Mouse (Mus musculus): ENCODE data around the gene Srcin1. TPM values are rescaled to one million over a fixed set of nuclear protein-coding genes. Genes with fewer than 3 reads are reported as not detected.

The Srcin1 gene
- polyA plus RNA-seq, 1 experiment, result not detected

- H3K4me2 ChIP-seq (ENCODE audit: low read depth), result no peak overlapping the region
- TF ChIP-seq POLR2AphosphoS2 (IDR thresholded peaks at IDR 0.05; ENCODE audit: insufficient read length, low read depth), result no peak
- no peak for TF ChIP-seq CEBPB (IDR thresholded peaks at IDR 0.05; ENCODE audit: insufficient read depth, poor library complexity, severe bottlenecking)
- TF ChIP-seq TCF12 (IDR thresholded peaks at IDR 0.05; ENCODE audit: insufficient read depth, poor library complexity, severe bottlenecking), result no peak
- no peak for TF ChIP-seq MYOD1 (IDR thresholded peaks at IDR 0.05; ENCODE audit: control insufficient read depth in 1 of 3, insufficient read length in 2 of 3, low read depth in 2 of 3)
- TF ChIP-seq POLR2A (IDR thresholded peaks at IDR 0.05; ENCODE audit: insufficient read length, low read depth), result no peak
- no peaks in the 10 kb centered on the region for H3K79me2 ChIP-seq (ENCODE audit: control insufficient read depth, insufficient read depth)
- no peaks in the 10 kb centered on the region for H3K36me3 ChIP-seq (ENCODE audit: control insufficient read depth, insufficient read depth)
- peaks cover 17% of the 10 kb centered on the region for H3K27me3 ChIP-seq (ENCODE audit: control insufficient read depth, insufficient read depth, insufficient read length)
- no peak overlapping the region for H3K4me3 ChIP-seq
- H3ac ChIP-seq (ENCODE audit: control insufficient read depth, insufficient read length), result no peak overlapping the region
These were observed 64.9 kb downstream of the Srcin1 start for GRCm38 (mm10) chr11:97510966-97511660.

DNA sequence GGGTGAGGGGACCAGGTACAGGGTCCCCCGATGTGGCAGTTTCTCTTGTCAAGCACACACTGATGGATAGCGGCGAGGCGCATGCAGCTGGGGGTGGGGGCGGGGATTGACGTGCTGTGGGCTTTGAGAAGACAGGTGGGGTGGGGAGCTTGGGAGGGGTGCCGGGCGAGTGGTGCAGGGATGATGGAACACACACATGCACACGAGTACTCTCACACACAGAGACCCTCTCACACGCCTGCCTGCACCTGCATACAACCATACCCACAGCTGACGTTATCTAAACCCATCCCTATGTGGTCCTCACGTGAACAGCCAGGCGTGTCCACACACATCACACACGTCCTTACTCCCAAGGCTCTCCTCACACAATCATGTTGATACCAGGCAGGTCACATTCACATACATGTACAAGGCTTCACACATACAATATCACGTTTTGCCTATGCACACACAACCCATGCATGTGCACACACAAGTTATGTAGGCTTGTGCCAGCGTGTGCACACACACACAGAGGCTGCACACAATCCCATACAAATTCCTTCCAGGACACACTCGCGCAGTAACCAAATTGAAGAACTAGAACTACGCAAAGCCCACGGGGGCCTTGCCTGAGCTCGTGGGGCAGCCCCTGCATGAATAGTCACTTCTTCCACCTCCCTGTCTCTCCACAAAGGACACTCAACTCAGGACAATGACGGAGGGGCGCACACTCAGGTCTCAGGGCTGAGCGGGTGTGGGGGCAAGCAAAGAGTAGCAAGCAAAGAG, 66.1 kb downstream of the Srcin1 start:
- Histone ChIP-seq H3K36me3 (ENCODE audit: control insufficient read depth, insufficient read depth) (no peaks in the 10 kb centered on the region), H3ac (ENCODE audit: control insufficient read depth, insufficient read length) (no peak overlapping the region), H3K4me2 (ENCODE audit: low read depth) (no peak overlapping the region), H3K27me3 (ENCODE audit: control insufficient read depth, insufficient read depth, insufficient read length) (peaks cover 7% of the 10 kb centered on the region), H3K4me3 (no peak overlapping the region), H3K79me2 (ENCODE audit: control insufficient read depth, insufficient read depth) (no peaks in the 10 kb centered on the region)
- TF ChIP-seq E2F4 (IDR thresholded peaks at IDR 0.05; ENCODE audit: insufficient read depth) (no peak), POLR2A (IDR thresholded peaks at IDR 0.05; ENCODE audit: insufficient read length, low read depth) (no peak), MYOD1 (IDR thresholded peaks at IDR 0.05; ENCODE audit: control insufficient read depth in 1 of 3, insufficient read length in 2 of 3, low read depth in 2 of 3) (no peak), TCF12 (IDR thresholded peaks at IDR 0.05; ENCODE audit: insufficient read depth, poor library complexity, severe bottlenecking) (no peak), TCF3 (IDR thresholded peaks at IDR 0.05; ENCODE audit: insufficient read length, low read depth) (no peak), REST (IDR thresholded peaks at IDR 0.05; ENCODE audit: insufficient read depth, insufficient read length) (no peak), POLR2AphosphoS2 (IDR thresholded peaks at IDR 0.05; ENCODE audit: insufficient read length, low read depth) (no peak), MYOG (IDR thresholded peaks at IDR 0.05; ENCODE audit: control insufficient read depth in 1 of 3, insufficient read depth in 1 of 3, insufficient read length in 2 of 3, low read depth in 2 of 3) (no peak)

DNA sequence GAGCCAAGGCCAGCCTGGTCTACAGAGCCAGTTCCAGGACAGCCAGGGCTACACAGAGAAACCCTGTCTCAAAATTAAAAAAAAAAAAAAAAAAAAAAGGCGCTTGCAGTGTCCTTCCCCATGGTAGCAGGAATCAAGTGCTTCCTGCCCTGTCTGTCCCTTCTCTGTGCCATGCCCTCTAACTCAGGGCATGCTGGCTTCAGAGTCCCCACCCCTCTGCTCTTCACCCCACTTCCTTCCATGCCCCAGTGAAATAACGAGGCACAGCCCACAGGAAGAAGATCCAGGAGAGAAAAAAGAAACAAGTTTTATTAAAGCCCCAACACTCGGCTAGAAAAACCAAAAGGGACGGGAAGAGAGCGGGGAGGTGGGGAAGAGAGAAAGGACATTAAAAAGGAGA, 66.9 kb downstream of the Srcin1 start:
- Histone ChIP-seq H3K79me2 (ENCODE audit: control insufficient read depth, insufficient read depth) (no peaks in the 10 kb centered on the region), H3ac (ENCODE audit: control insufficient read depth, insufficient read length) (no peak overlapping the region), H3K36me3 (ENCODE audit: control insufficient read depth, insufficient read depth) (no peaks in the 10 kb centered on the region), H3K4me2 (ENCODE audit: low read depth) (no peak overlapping the region), H3K27me3 (ENCODE audit: control insufficient read depth, insufficient read depth, insufficient read length) (no peaks in the 10 kb centered on the region), H3K4me3 (no peak overlapping the region)
- TF ChIP-seq MYOG (IDR thresholded peaks at IDR 0.05; ENCODE audit: control insufficient read depth in 1 of 3, insufficient read depth in 1 of 3, insufficient read length in 2 of 3, low read depth in 2 of 3) (no peak), REST (IDR thresholded peaks at IDR 0.05; ENCODE audit: insufficient read depth, insufficient read length) (no peak), E2F4 (IDR thresholded peaks at IDR 0.05; ENCODE audit: insufficient read depth) (no peak), POLR2A (IDR thresholded peaks at IDR 0.05; ENCODE audit: insufficient read length, low read depth) (no peak), USF1 (IDR thresholded peaks at IDR 0.05; ENCODE audit: low read depth) (no peak), MAX (IDR thresholded peaks at IDR 0.05; ENCODE audit: low read depth) (no peak), CEBPB (IDR thresholded peaks at IDR 0.05; ENCODE audit: insufficient read depth, poor library complexity, severe bottlenecking) (no peak), SRF (IDR thresholded peaks at IDR 0.05; ENCODE audit: control insufficient read depth, insufficient read length, low read depth) (no peak), MYOD1 (IDR thresholded peaks at IDR 0.05; ENCODE audit: control insufficient read depth in 1 of 3, insufficient read length in 2 of 3, low read depth in 2 of 3) (no peak), POLR2AphosphoS2 (IDR thresholded peaks at IDR 0.05; ENCODE audit: insufficient read length, low read depth) (no peak), TCF3 (IDR thresholded peaks at IDR 0.05; ENCODE audit: insufficient read length, low read depth) (no peak), TCF12 (IDR thresholded peaks at IDR 0.05; ENCODE audit: insufficient read depth, poor library complexity, severe bottlenecking) (no peak)

DNA sequence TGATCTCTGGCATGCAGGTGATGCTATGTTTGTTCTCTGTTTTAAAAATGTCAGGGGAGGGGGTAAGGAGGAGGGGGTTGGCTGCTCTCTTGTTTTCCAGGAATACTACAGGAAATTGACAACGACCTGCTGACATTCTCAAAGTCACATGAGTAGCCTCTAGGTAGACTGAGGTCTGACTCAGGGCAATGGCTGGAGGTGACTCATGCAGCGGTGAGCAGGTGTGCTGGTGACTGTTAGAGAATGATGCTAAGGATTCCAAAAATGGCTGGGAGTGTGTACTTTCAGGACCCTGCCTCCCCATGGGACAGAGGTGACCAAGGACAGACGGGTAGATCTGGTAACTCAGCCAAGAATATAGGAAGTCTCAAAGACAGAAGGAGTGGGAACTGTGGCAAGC, 67.8 kb downstream of the Srcin1 start:
- Histone ChIP-seq H3K79me2 (ENCODE audit: control insufficient read depth, insufficient read depth) (no peaks in the 10 kb centered on the region), H3K4me3 (no peak overlapping the region), H3K4me2 (ENCODE audit: low read depth) (no peak overlapping the region), H3ac (ENCODE audit: control insufficient read depth, insufficient read length) (no peak overlapping the region), H3K36me3 (ENCODE audit: control insufficient read depth, insufficient read depth) (no peaks in the 10 kb centered on the region), H3K27me3 (ENCODE audit: control insufficient read depth, insufficient read depth, insufficient read length) (no peaks in the 10 kb centered on the region)
- TF ChIP-seq CEBPB (IDR thresholded peaks at IDR 0.05; ENCODE audit: insufficient read depth, poor library complexity, severe bottlenecking) (no peak), SRF (IDR thresholded peaks at IDR 0.05; ENCODE audit: control insufficient read depth, insufficient read length, low read depth) (no peak), TCF3 (IDR thresholded peaks at IDR 0.05; ENCODE audit: insufficient read length, low read depth) (no peak), MYOD1 (IDR thresholded peaks at IDR 0.05; ENCODE audit: control insufficient read depth in 1 of 3, insufficient read length in 2 of 3, low read depth in 2 of 3) (no peak), TCF12 (IDR thresholded peaks at IDR 0.05; ENCODE audit: insufficient read depth, poor library complexity, severe bottlenecking) (no peak), E2F4 (IDR thresholded peaks at IDR 0.05; ENCODE audit: insufficient read depth) (no peak), POLR2AphosphoS2 (IDR thresholded peaks at IDR 0.05; ENCODE audit: insufficient read length, low read depth) (no peak), MYOG (IDR thresholded peaks at IDR 0.05; ENCODE audit: control insufficient read depth in 1 of 3, insufficient read depth in 1 of 3, insufficient read length in 2 of 3, low read depth in 2 of 3) (no peak), POLR2A (IDR thresholded peaks at IDR 0.05; ENCODE audit: insufficient read length, low read depth) (no peak), REST (IDR thresholded peaks at IDR 0.05; ENCODE audit: insufficient read depth, insufficient read length) (no peak), USF1 (IDR thresholded peaks at IDR 0.05; ENCODE audit: low read depth) (no peak), MAX (IDR thresholded peaks at IDR 0.05; ENCODE audit: low read depth) (no peak)

Measured in myocyte (in vitro differentiated cells).